Mouse (Mus musculus): Measurements from ENCODE around the gene Galnt6.

Galnt6 gene

DNA sequence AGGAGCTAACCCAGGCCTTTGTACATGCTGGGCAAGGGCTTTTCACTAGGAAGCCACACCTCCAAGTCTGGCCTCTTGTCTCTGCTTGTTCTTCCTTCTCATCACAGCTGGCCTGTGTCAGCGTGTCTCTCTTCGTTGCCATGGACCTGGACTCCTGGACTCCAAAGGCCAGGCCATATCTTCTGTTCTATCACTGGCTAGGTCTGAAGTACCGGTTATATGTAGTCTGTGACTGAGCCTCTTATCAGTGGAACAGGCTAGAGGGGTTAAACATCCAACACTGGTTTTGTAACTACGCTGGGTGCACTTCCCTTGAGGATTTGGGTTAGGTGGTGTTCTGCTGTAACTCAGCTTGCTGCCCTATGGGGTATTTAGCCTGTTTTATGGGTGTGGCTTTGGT, 7.2 kb downstream of the Galnt6 start:
- no peak for DNase-seq (ENCODE audit: extremely low spot score)

GRCm38 (mm10) chr15:100721445-100721844, 7.7 kb downstream of the Galnt6 start:
- DNase-seq (ENCODE audit: extremely low spot score) = no peak

- DNase-seq (ENCODE audit: extremely low spot score) = no peak
Observed at GRCm38 (mm10) chr15:100720066-100720465, 9.1 kb downstream of the Galnt6 start.

GRCm38 (mm10) chr15:100719217-100719616, 10.0 kb downstream of the Galnt6 start:
- no peak for DNase-seq (ENCODE audit: extremely low spot score)

DNA sequence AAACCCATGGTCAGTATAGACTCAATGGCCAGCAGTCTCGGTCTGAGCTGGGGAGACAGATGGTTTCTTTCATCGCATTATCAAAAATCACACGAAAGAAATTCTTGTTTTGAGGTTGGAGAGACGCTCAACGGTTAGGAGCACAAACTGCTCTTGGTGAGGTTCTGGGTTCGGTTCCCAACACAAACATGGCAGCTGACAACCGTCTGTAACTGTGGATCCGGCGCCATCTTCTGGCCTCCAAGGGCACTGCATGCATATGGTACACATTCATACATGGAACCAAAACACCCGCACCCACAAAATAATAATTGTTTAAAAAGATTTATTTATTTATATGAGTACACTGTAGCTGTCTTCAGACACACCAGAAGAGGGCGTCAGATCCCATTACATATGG, 10.6 kb downstream of the Galnt6 start:
- DNase-seq (ENCODE audit: extremely low spot score) = no peak

DNA sequence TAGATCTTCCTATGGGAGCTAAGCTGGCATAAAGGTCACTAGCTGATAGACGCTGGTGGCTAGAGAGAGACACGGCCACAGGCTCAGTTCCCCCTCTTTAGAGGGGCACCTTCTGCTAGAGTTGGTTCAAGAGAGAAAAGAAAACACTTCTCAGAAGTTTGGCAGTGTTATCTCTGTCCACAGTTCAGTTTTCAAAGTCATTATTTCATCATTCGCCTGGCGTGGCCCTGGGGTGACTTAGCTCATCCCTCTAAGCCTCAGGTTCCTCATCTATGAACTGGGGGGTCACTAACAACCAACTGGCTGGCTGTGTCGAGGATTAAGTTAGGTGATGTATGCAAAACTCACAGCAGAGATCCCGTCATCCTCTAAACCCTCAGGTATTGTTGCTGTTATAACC, 11.2 kb downstream of the Galnt6 start:
- DNase-seq (ENCODE audit: extremely low spot score) = no peak

DNA sequence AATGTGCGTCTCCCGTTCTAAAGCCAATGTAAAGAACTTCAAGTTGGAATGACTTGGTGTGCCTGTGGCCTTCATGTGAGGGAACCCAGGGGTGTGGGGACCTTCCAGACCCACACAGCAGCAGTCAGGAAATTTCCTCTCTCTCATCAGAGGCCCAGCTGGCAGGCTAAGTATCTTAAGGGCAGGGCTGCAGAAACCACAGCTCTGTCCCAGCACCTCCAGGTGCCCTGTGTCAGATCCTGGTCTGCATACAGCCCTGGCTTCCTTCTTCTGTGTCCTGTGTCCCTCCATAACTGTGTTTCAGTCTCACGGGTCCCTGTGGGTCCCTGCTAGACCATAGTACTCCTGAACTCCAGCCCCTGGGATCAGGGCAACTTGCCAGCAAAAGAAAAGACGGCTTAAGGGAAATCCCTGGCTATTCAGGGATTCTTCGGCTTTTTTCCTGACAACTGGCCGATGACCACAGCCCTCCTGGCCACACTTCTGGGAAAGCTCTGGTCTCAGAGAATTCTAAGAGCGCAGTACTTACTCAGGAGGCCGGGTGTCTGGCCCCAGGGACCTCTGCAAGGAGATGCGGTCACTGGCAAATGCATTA, 13.7 kb downstream of the Galnt6 start:
- no peak for DNase-seq (ENCODE audit: extremely low spot score)

DNA sequence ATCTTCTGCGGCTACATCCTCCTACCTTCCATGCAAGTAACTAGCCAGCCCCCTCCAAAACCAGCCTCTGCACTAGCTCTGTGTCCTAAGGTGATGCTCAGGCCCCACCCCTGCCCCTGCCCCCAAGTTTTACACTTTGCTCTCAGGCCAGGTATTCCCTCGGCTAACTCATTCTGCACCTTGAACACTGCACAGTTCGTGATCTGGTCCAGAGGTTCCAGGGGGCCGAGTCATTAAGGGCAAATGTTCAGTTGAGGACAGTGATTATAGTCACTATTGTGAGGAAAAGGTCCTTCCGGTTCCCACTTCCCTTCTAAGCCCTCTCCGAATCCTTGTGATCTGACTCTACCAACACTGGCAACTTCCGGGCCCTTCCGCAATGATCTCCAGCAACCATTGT, 14.7 kb downstream of the Galnt6 start:
- DNase-seq (ENCODE audit: extremely low spot score) = no peak

- no peak for DNase-seq (ENCODE audit: extremely low spot score)
Observed at GRCm38 (mm10) chr15:100710838-100711237, 18.3 kb downstream of the Galnt6 start.

GRCm38 (mm10) chr15:100708433-100709078, 20.6 kb downstream of the Galnt6 start:
- no peak for DNase-seq (ENCODE audit: extremely low spot score)

GRCm38 (mm10) chr15:100706226-100706625, 22.9 kb downstream of the Galnt6 start:
- no peak for DNase-seq (ENCODE audit: extremely low spot score)

- DNase-seq (ENCODE audit: extremely low spot score) = no peak
Observed at GRCm38 (mm10) chr15:100705376-100705775, 23.8 kb downstream of the Galnt6 start.

- no peak for DNase-seq (ENCODE audit: extremely low spot score)
Observed at GRCm38 (mm10) chr15:100703913-100704312, 25.3 kb downstream of the Galnt6 start.

- no peak for DNase-seq (ENCODE audit: extremely low spot score)
Observed at GRCm38 (mm10) chr15:100701856-100702255, 27.3 kb downstream of the Galnt6 start.

- no peak for DNase-seq (ENCODE audit: extremely low spot score)
Observed at GRCm38 (mm10) chr15:100701108-100701507, 28.1 kb downstream of the Galnt6 start.

- DNase-seq (ENCODE audit: extremely low spot score) = no peak
Observed at GRCm38 (mm10) chr15:100700424-100700823, 28.8 kb downstream of the Galnt6 start.

DNA sequence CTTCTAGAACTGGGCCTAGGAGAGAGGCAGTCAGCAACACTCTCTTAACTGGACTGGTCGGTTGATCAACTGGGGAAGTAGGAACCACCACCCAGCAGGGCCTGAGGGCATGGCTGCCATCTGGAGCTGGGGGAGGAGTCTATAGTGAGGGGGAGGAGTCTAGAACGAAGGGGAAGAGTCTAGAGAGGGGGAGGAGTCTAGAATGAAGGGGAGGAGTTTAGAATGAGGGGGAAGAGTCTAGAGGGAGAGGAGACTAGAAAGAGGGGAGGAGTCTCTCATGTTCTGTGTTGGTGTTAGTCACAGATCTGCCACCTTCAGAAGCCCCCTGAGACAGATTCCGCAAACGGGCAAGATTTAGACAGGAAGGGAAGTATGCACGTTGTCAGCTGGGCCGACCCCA, 29.8 kb downstream of the Galnt6 start:
- DNase-seq (ENCODE audit: extremely low spot score) = no peak

GRCm38 (mm10) chr15:100698078-100698477, 31.1 kb downstream of the Galnt6 start:
- no peak for DNase-seq (ENCODE audit: extremely low spot score)

DNA sequence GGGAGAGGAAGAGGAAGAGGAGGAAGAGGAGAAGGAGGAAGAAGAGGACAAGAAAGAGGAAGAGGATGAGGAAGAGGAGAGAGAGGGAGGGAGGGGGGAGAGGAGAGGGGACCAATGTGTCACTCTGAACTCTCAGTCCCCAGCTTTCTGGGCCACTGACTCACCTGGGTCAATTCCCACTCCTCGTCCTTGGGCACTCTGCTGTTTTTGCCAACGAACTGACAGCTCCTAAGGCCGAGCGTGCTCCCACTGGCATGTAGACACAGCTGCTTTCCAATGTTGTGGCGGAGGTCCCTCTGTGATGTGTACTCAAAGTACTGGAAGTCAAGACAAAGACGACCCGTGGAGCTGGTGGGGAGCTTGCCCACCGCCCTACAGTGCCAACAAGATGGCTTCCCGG, 34.8 kb downstream of the Galnt6 start:
- DNase-seq (ENCODE audit: extremely low spot score) = no peak

DNA sequence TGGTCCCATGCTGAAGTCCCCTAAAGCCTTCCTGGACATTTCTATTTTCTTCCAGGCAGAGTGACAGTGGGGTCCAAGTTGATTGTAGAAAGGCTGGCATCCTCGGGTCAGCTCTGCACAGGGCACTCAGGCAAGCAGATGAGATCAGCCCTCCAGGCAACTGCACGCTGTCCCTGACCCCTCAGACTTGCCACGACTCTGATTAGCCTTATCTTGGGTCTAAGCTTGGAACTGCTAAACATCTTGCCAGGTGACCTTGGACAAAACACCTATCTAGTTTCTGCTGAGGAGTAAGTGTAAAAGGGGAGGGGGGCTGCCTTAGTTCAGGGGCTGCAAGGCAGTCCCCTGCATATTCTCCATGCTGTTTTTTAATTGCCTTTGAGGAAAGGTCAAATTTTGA, 37.2 kb downstream of the Galnt6 start:
- DNase-seq (ENCODE audit: extremely low spot score) = no peak

GRCm38 (mm10) chr15:100687430-100687971, 41.7 kb downstream of the Galnt6 start, which contains the start of gene Cela1:
Gene Cela1 (minus strand): TSS chr15:100687921.
- DNase-seq (ENCODE audit: extremely low spot score) = no peak

DNA sequence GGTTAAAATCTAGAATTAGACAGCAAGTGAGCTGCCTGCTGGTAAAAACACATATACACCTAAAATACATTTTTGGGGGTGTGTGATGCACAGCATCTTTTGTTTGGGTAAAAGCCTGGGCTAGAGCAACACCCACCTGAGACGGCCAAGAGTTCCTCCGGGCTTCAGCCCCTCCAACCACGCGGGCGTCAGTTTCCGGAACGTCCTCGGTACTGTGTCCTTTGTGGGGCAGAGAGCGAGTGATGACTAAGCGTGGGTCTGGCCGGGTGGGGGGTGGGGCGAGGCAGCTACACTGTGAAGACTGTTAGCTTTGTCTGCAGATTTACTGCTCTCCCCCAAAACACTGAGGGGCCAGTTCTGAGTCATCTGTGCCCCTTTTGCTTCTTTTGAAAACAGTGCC, 42.2 kb downstream of the Galnt6 start:
- no peak for DNase-seq (ENCODE audit: extremely low spot score)

DNA sequence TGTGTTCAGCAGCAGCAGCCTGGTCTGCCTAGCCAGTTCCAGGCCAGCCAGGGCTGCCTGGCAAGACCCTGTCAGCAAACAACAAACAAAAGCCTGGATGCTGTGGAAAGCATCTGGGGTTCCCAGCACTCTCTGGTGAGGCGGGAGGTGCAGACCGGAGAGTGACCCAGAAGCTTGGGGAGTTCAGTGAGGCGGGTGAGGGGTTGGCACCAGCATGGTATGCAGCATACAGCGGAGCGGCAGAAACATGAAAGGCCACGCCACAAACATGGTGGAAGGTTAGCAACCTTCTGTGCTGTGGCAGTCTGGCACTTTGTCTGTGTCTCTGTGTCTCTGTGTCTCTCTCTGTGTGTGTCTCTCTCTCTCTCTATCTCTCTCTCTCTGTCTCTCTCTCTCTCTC, 42.7 kb downstream of the Galnt6 start:
- DNase-seq (ENCODE audit: extremely low spot score) = no peak

DNA sequence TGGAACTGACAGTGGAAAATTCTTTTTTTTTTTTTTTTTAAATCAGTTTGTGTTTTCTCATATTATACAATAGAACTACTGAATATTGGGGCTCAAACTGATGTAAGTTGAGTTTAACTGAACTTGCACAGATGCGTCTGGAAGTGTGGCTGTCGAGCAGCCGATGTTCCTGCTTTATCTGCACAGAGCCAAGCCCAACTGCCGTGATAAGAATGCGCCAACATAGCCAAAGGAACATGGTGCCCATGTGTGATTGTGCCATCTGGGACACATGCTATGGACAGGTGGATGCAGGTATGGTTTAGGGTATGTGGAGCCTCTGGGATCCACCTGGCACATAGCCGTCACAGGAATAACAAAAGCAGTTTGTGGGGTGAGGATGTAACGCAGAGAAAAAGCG, 43.3 kb downstream of the Galnt6 start:
- no peak for DNase-seq (ENCODE audit: extremely low spot score)

Data from embryo, embryonic 9.5 days (tissue).